Mouse (Mus musculus) lung, adult 2 months (tissue): ENCODE data around the gene Crybb1.

Experiments
- CTCF ChIP-seq: fragments of 200-500 bp; IDR thresholded peaks from 2 replicates; pipeline ENCODE4 v1.5.1; 2011; ENCODE audit warnings: mild to moderate bottlenecking, low read length, control low read depth; ENCODE audit not compliant: insufficient read depth
- POLR2A ChIP-seq: fragments of 200-500 bp; IDR thresholded peaks from 2 replicates; pipeline ENCODE4 v1.6.1; 2011; ENCODE audit warnings: low read depth, mild to moderate bottlenecking, control low read depth, low read length, borderline replicate concordance; ENCODE audit errors: extremely low read depth

- TF ChIP-seq CTCF (no peak), POLR2A (no peak)
These were observed 47.3 kb upstream of the Crybb1 start for GRCm38 (mm10) chr5:112208321-112208720.
